Mouse (Mus musculus): ENCODE data around the gene Ecm1. TPM values are rescaled to one million over a fixed set of nuclear protein-coding genes. Genes with fewer than 3 reads are reported as not detected.

Gene Ecm1
- polyA plus RNA-seq, 1 experiment from 2014 or later = 23.7 TPM

GRCm38 (mm10) chr3:95687524-95688421 lies 51.6 kb downstream of the Ecm1 start, which contains the start of gene Adamtsl4:
Adamtsl4 (minus strand) TSS chr3:95687917.
- Histone ChIP-seq H3K4me1 (peaks cover 55% of the 10 kb centered on the region), H3K4me2 (peak within 1 kb of the TSS; percentile 93), H3K9me3 (no peaks in the 10 kb centered on the region), H3K36me3 (no peaks in the 10 kb centered on the region), H3K27ac (peak within 1 kb of the TSS; percentile 91), H3K9ac (peak within 1 kb of the TSS; percentile 29), H3K4me3 (peak within 1 kb of the TSS; percentile 48), H3K27me3 (no peaks in the 10 kb centered on the region)
- 3% methylated on average over 50 of the region's 50 CpGs for WGBS
- peak; percentile 66 for ATAC-seq (ENCODE audit: insufficient number of reproducible peaks, low FRiP score, low TSS enrichment, low read depth)

- 0 out of 2 replicates have a peak, but pooled peaks have one; percentile 20 for ATAC-seq (ENCODE audit: insufficient number of reproducible peaks, low FRiP score, low TSS enrichment, low read depth)
- Histone ChIP-seq H3K4me1 (peaks cover 56% of the 10 kb centered on the region), H3K9me3 (no peaks in the 10 kb centered on the region), H3K4me2 (peak overlapping the region; percentile 93), H3K4me3 (peak overlapping the region; percentile 48), H3K9ac (0 out of 2 replicates have a peak overlapping the region, but pooled peaks have one; percentile 29), H3K36me3 (no peaks in the 10 kb centered on the region), H3K27me3 (no peaks in the 10 kb centered on the region), H3K27ac (peak overlapping the region; percentile 91)
- 15% methylated on average over 4 of the region's 4 CpGs for WGBS
These were observed 52.2 kb downstream of the Ecm1 start for GRCm38 (mm10) chr3:95687168-95687523.

DNA sequence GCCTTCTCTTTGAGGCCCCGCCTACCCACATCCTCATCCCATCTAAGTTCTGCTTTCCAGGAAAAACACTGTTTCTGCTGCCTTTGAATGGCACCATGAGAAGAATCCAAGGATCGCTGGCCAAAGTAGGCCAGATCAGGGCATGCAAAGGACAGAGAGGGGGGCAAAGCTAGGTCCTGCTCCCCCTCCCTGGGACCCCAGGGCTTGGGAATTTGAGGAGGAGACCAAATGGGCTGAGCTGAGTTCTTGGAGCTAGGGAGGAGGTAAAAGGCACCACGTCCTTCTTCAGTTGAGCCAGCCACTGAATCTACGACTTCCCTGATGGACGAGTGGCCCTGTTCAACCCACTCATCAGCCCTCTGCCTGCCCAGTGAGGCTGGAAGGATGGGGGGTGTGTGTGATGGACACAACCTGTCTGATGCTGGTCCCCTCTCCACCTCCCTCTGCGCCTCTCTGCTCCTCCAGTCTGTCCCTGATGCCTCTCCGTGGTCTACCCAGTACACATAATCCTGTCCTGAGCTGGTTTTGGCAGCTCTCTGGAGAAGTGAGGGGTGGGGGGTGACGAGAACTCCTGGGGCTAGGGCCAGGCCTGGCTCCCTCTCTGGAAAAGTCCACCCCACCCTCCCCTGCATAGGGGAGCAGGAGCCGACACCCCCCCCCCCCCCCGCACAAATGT lies 52.7 kb downstream of the Ecm1 start:
- no peaks in the 10 kb centered on the region for H3K27me3 ChIP-seq
- ATAC-seq (ENCODE audit: insufficient number of reproducible peaks, low FRiP score, low TSS enrichment, low read depth) = 0 out of 2 replicates have a peak, but pooled peaks have one; percentile 21
- no peaks in the 10 kb centered on the region; the same call in 1 of the 2 replicates for H3K36me3 ChIP-seq
- H3K9ac ChIP-seq = no peak overlapping the region
- peak overlapping the region; percentile 91 for H3K27ac ChIP-seq
- H3K4me1 ChIP-seq = peaks cover 61% of the 10 kb centered on the region
- no peaks in the 10 kb centered on the region for H3K9me3 ChIP-seq
- H3K4me2 ChIP-seq = peak overlapping the region; percentile 93
- WGBS = 42% methylated on average over 8 of the region's 10 CpGs
- peak overlapping the region; percentile 48 for H3K4me3 ChIP-seq

- Histone ChIP-seq H3K27me3 (no peaks in the 10 kb centered on the region), H3K9ac (no peak overlapping the region), H3K27ac (peak overlapping the region; percentile 91; the same call in 1 of the 2 replicates), H3K4me2 (no peak overlapping the region), H3K36me3 (no peaks in the 10 kb centered on the region; the same call in 1 of the 2 replicates), H3K9me3 (no peaks in the 10 kb centered on the region), H3K4me3 (no peak overlapping the region), H3K4me1 (peaks cover 70% of the 10 kb centered on the region)
- WGBS = 70% methylated on average over 2 of the region's 2 CpGs
- ATAC-seq (ENCODE audit: insufficient number of reproducible peaks, low FRiP score, low TSS enrichment, low read depth) = no peak
These were observed 53.7 kb downstream of the Ecm1 start for GRCm38 (mm10) chr3:95685701-95686100.

- 79% methylated on average over 4 of the region's 4 CpGs for WGBS
- H3K27me3 ChIP-seq = no peaks in the 10 kb centered on the region
These were observed 54.1 kb downstream of the Ecm1 start for GRCm38 (mm10) chr3:95685301-95685700.

GRCm38 (mm10) chr3:95684846-95685245 lies 54.5 kb downstream of the Ecm1 start:
- no peaks in the 10 kb centered on the region for H3K27me3 ChIP-seq
- H3K4me2 ChIP-seq = no peak overlapping the region
- H3K9me3 ChIP-seq = no peaks in the 10 kb centered on the region
- peaks cover under 1% of the 10 kb centered on the region; the same call in 1 of the 2 replicates for H3K36me3 ChIP-seq
- peaks cover 78% of the 10 kb centered on the region for H3K4me1 ChIP-seq
- 41% methylated on average over 6 of the region's 8 CpGs for WGBS
- no peak overlapping the region for H3K4me3 ChIP-seq
- ATAC-seq (ENCODE audit: insufficient number of reproducible peaks, low FRiP score, low TSS enrichment, low read depth) = no peak
- no peak overlapping the region for H3K27ac ChIP-seq
- no peak overlapping the region for H3K9ac ChIP-seq

More at GRCm38 (mm10) chr3:95685301-95685700, 54.1 kb downstream of the Ecm1 start:
- Histone ChIP-seq H3K4me2 (no peak overlapping the region), H3K27ac (0 out of 2 replicates have a peak overlapping the region, but pooled peaks have one; percentile 91), H3K9ac (no peak overlapping the region), H3K9me3 (no peaks in the 10 kb centered on the region), H3K4me1 (peaks cover 74% of the 10 kb centered on the region), H3K36me3 (no peaks in the 10 kb centered on the region; the same call in 1 of the 2 replicates), H3K4me3 (no peak overlapping the region)
- ATAC-seq (ENCODE audit: insufficient number of reproducible peaks, low FRiP score, low TSS enrichment, low read depth) = no peak

Small RNA genes within 50 kb of the gene (microRNA-seq; reads per million reads assigned to microRNA genes)
- not detected for gene Mir7014

Other genes starting within 250 kb of the Ecm1 start
- gene Ctsk, start 240.3 kb downstream of the Ecm1 start, polyA plus RNA-seq (2015; fragmentation: Nextera tagmentation; extraction: Ambion mirVana) = 97.6 and 148 TPM in 2 replicates
- 20.9 and 23.8 TPM in 2 replicates for gene Ctss, start 212.8 kb downstream of the Ecm1 start, polyA plus RNA-seq (2015; fragmentation: Nextera tagmentation; extraction: Ambion mirVana)
- not detected in 2 replicates for gene Hormad1, start 179.9 kb downstream of the Ecm1 start, polyA plus RNA-seq (2015; fragmentation: Nextera tagmentation; extraction: Ambion mirVana)
- gene Golph3l, start 150.6 kb downstream of the Ecm1 start, polyA plus RNA-seq (2015; fragmentation: Nextera tagmentation; extraction: Ambion mirVana) = 29.4 and 29.9 TPM in 2 replicates
- 73.4 and 74.7 TPM in 2 replicates for gene Ensa, start 114.6 kb downstream of the Ecm1 start, polyA plus RNA-seq (2015; fragmentation: Nextera tagmentation; extraction: Ambion mirVana)
- 35.2 and 46.1 TPM in 2 replicates for gene Mcl1, start 80.8 kb downstream of the Ecm1 start, polyA plus RNA-seq (2015; fragmentation: Nextera tagmentation; extraction: Ambion mirVana)
- 5.4 and 11.2 TPM in 2 replicates for gene Adamtsl4, start 51.7 kb downstream of the Ecm1 start, polyA plus RNA-seq (2015; fragmentation: Nextera tagmentation; extraction: Ambion mirVana)
- gene Tars2, start 20.6 kb upstream of the Ecm1 start, polyA plus RNA-seq (2015; fragmentation: Nextera tagmentation; extraction: Ambion mirVana) = 39.8 and 40.4 TPM in 2 replicates
- gene Rprd2, start 79.3 kb upstream of the Ecm1 start, polyA plus RNA-seq (2015; fragmentation: Nextera tagmentation; extraction: Ambion mirVana) = 19.3 and 19.6 TPM in 2 replicates
- 41.2 and 46.1 TPM in 2 replicates for gene Prpf3, start 116.3 kb upstream of the Ecm1 start, polyA plus RNA-seq (2015; fragmentation: Nextera tagmentation; extraction: Ambion mirVana)
- 267 and 300 TPM in 2 replicates for gene Mrps21, start 131.9 kb upstream of the Ecm1 start, polyA plus RNA-seq (2015; fragmentation: Nextera tagmentation; extraction: Ambion mirVana)
- gene Ciart, start 142.7 kb upstream of the Ecm1 start, polyA plus RNA-seq (2015; fragmentation: Nextera tagmentation; extraction: Ambion mirVana) = 11.9 and 13.6 TPM in 2 replicates
- 24.9 and 26.4 TPM in 2 replicates for gene BC028528, start 152.4 kb upstream of the Ecm1 start, polyA plus RNA-seq (2015; fragmentation: Nextera tagmentation; extraction: Ambion mirVana)
- gene Aph1a, start 154.4 kb upstream of the Ecm1 start, polyA plus RNA-seq (2015; fragmentation: Nextera tagmentation; extraction: Ambion mirVana) = 30.2 and 35.9 TPM in 2 replicates
- 5.6 and 8.9 TPM in 2 replicates for gene Car14, start 165.1 kb upstream of the Ecm1 start, polyA plus RNA-seq (2015; fragmentation: Nextera tagmentation; extraction: Ambion mirVana)
- gene Anp32e, start 189.7 kb upstream of the Ecm1 start, polyA plus RNA-seq (2015; fragmentation: Nextera tagmentation; extraction: Ambion mirVana) = 167 and 177 TPM in 2 replicates